Mouse (Mus musculus) layer of hippocampus, adult 9-10 months (tissue): ENCODE measurements at regions not wholly inside any gene's neighbourhood (a gene's known extent, or its start where the extent isn't known, plus 50 kb on each side); places are given as distances from the start of the nearest gene placed in this dataset.
A peak's percentile ranks its signal among the peaks of the same experiment; 100 is the strongest.

Source experiments
- DNase-seq: peaks from one replicate; pipeline ENCODE4 v3.0.0; 2022; ENCODE audit warnings: low spot score

- DNase-seq: no peak
These were observed 145.0 kb downstream of the 9530068E07Rik start for GRCm38 (mm10) chr11:52541210-52541609.

GRCm38 (mm10) chr11:52551451-52551850 lies 155.2 kb downstream of the 9530068E07Rik start:
- DNase-seq: no peak

- no peak for DNase-seq
These were observed 156.6 kb downstream of the 9530068E07Rik start for GRCm38 (mm10) chr11:52552860-52553259.

- no peak for DNase-seq
These were observed 161.6 kb downstream of the 9530068E07Rik start for GRCm38 (mm10) chr11:52557836-52558235.

GRCm38 (mm10) chr11:52558782-52559181 lies 162.6 kb downstream of the 9530068E07Rik start:
- no peak for DNase-seq

GRCm38 (mm10) chr11:52561281-52561680 lies 165.1 kb downstream of the 9530068E07Rik start:
- no peak for DNase-seq

GRCm38 (mm10) chr11:52565457-52565856 lies 169.2 kb downstream of the 9530068E07Rik start:
- DNase-seq: no peak

- DNase-seq: no peak
These were observed 169.8 kb downstream of the 9530068E07Rik start for GRCm38 (mm10) chr11:52566026-52566425.

- DNase-seq: no peak
These were observed 171.9 kb downstream of the 9530068E07Rik start for GRCm38 (mm10) chr11:52567945-52568687.

- no peak for DNase-seq
These were observed 172.6 kb downstream of the 9530068E07Rik start for GRCm38 (mm10) chr11:52568794-52569193.

- no peak for DNase-seq
These were observed 173.5 kb downstream of the 9530068E07Rik start for GRCm38 (mm10) chr11:52569759-52570158.

- DNase-seq: no peak
These were observed 182.2 kb downstream of the 9530068E07Rik start for GRCm38 (mm10) chr11:52578471-52578870.

- no peak for DNase-seq
These were observed 183.6 kb downstream of the 9530068E07Rik start for GRCm38 (mm10) chr11:52579764-52580377.

GRCm38 (mm10) chr11:52591596-52592180 lies 172.7 kb upstream of the Fstl4 start:
- no peak for DNase-seq

- no peak for DNase-seq
These were observed 170.3 kb upstream of the Fstl4 start for GRCm38 (mm10) chr11:52594092-52594491.

GRCm38 (mm10) chr11:52601196-52601595 lies 163.2 kb upstream of the Fstl4 start:
- no peak for DNase-seq

GRCm38 (mm10) chr11:52602061-52602561 lies 162.3 kb upstream of the Fstl4 start:
- DNase-seq: peak; percentile 25

- no peak for DNase-seq
These were observed 161.6 kb upstream of the Fstl4 start for GRCm38 (mm10) chr11:52602796-52603195.

- DNase-seq: no peak
These were observed 153.7 kb upstream of the Fstl4 start for GRCm38 (mm10) chr11:52610681-52611165.

- DNase-seq: no peak
These were observed 148.8 kb upstream of the Fstl4 start for GRCm38 (mm10) chr11:52615622-52616021.

- DNase-seq: no peak
These were observed 145.8 kb upstream of the Fstl4 start for GRCm38 (mm10) chr11:52618646-52619045.

GRCm38 (mm10) chr11:52622861-52623260 lies 141.6 kb upstream of the Fstl4 start:
- DNase-seq: no peak

- DNase-seq: no peak
These were observed 135.6 kb upstream of the Fstl4 start for GRCm38 (mm10) chr11:52628875-52629274.
